Mouse (Mus musculus) limb, embryonic 15.5 days (tissue): ENCODE data around the gene Misp. TPM values are rescaled to one million over a fixed set of nuclear protein-coding genes. Genes with fewer than 3 reads are reported as not detected.

Source experiments
- ATAC-seq: fragments of 200-750 bp; cut with Nextera tagmentation; 2 replicates; pipeline ENCODE4 v1.8.0; 2017; ENCODE audit warnings: low read depth, moderate TSS enrichment; ENCODE audit not compliant: insufficient number of reproducible peaks, low FRiP score, low TSS enrichment
- H3K27ac ChIP-seq: fragments of 300-500 bp; sonication (generic); 2 replicates; pipeline ENCODE4 v1.5.1; 2015; ENCODE audit warnings: moderate library complexity, mild to moderate bottlenecking, inconsistent platforms
- H3K27me3 ChIP-seq: fragments of 300-500 bp; sonication (generic); 2 replicates; pipeline ENCODE4 v1.6.1; 2015; ENCODE audit warnings: inconsistent platforms
- H3K36me3 ChIP-seq: fragments of 300-500 bp; sonication (generic); 2 replicates; pipeline ENCODE4 v1.6.1; 2015; ENCODE audit warnings: inconsistent platforms
- H3K4me1 ChIP-seq: fragments of 300-500 bp; sonication (generic); 2 replicates; pipeline ENCODE4 v1.6.1; 2015; ENCODE audit warnings: inconsistent platforms
- H3K4me2 ChIP-seq: fragments of 300-500 bp; sonication (generic); 2 replicates; pipeline ENCODE4 v1.6.1; 2015; ENCODE audit warnings: mild to moderate bottlenecking, inconsistent platforms
- H3K4me3 ChIP-seq: fragments of 300-500 bp; sonication (generic); 2 replicates; pipeline ENCODE4 v1.5.1; 2015; ENCODE audit warnings: mild to moderate bottlenecking, inconsistent platforms
- H3K9ac ChIP-seq: fragments of 300-500 bp; sonication (generic); 2 replicates; pipeline ENCODE4 v1.6.1; 2015; ENCODE audit warnings: inconsistent platforms
- H3K9me3 ChIP-seq: fragments of 300-500 bp; sonication (generic); 2 replicates; pipeline ENCODE4 v1.6.1; 2016; ENCODE audit warnings: inconsistent platforms
- WGBS: fragments of 180-500 bp; shearing (Covaris S2); methylation state at CpG from one replicate; pipeline ENCODE4 v1.1.7; 2015; 5-methylcytosine and 5-hydroxymethylcytosine counted together
- polyA plus RNA-seq: library from polyadenylated mRNA; unstranded; fragments of >200 nt; fragmentation: Nextera tagmentation; extraction: Ambion mirVana; gene quantifications from 2 replicates; pipeline ENCODE4 v1.2.1, GENCODE M21; 2015

Misp gene
- polyA plus RNA-seq, 1 experiment from 2014 or later = 1.6 TPM

DNA sequence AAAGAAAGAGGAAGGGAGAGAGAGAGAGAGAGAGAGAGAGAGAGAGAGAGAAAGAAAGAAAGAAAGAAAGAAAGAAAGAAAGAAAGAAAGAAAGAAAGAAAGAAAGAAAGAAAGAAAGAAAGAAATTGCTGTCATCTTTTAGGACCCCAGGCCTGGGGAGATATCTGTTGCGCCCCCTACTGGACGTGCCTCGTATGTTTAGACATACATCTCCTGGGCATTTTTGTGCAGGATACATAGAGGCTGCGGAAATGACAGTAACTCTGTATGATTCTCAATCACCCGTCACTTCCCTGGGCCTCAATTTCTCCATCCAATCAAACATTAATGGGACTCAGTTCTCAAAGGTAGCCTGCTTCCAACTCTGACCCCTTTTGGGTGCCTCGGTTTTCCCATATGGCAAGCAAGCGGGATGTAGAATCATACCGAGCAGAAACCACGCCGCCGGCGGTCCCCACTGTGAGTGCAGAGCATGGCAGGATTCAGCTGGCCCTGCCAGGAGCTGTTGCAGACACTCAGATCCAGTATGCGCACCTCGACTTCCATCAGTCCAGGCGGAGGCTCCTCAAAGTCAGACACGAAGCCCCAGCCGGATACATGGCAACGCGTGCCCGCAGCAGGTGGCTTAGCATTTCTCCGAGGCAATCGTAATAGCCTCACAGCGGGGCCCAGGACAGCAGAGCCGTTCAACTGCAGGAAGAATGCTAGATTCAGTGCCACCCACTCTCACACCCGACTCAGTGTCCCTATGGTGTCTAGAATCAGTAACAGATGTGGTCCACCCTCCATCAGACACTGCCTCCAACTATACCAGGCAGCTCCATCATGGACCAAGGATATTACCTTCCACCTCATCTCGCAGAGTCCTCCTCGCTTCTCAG, 36.6 kb upstream of the Misp start:
- Histone ChIP-seq H3K27ac (no peak overlapping the region), H3K27me3 (peaks cover 29% of the 10 kb centered on the region), H3K9me3 (no peaks in the 10 kb centered on the region), H3K4me1 (peaks cover 23% of the 10 kb centered on the region), H3K4me3 (no peak overlapping the region), H3K9ac (no peak overlapping the region), H3K36me3 (no peaks in the 10 kb centered on the region), H3K4me2 (no peak overlapping the region)
- ATAC-seq = no peak
- 36% methylated on average over 27 of the region's 27 CpGs for WGBS

DNA sequence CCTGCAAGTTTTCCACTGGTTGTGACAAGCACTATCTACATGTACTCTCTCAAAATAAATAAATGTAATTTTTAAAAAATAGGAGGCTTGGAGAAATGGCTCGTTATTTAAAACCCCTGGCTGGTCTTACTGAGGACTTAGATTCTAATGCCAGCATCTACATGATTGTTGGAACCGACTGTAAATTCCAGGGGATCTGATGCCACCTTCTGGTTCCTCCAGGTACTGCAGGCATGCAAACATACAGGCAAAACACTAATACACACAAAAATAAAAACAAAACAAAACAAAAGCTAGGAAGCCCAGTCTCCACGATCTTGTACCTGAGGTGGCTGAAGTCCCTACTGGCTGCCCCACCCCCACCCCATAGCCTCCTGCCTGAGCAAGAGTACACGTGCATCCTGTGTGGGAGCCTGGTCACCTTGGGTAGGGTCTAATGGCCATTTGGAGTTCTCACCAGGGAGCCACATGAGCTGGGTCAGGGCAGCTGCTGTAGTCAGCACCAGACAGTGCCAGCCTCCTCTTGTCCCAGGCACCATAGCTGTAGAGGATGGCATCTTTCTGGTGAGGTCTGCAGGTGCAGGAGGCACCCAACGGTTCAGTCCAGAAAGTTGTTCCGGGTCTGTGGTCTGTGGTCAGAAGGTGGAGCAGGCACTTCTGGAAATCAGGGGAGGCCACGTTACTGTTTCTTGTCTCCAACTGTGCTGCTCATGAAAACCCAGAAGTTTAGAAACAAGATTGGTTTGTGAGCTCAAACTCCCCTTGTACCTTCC, 32.2 kb upstream of the Misp start:
- no peaks in the 10 kb centered on the region for H3K9me3 ChIP-seq
- H3K4me3 ChIP-seq = no peak overlapping the region
- 34% methylated on average over 7 of the region's 7 CpGs for WGBS
- H3K4me2 ChIP-seq = no peak overlapping the region
- ATAC-seq = no peak
- peaks cover 4% of the 10 kb centered on the region; the same call in 1 of the 2 replicates for H3K4me1 ChIP-seq
- H3K27me3 ChIP-seq = peaks cover 8% of the 10 kb centered on the region
- no peak overlapping the region for H3K9ac ChIP-seq
- no peak overlapping the region for H3K27ac ChIP-seq
- H3K36me3 ChIP-seq = no peaks in the 10 kb centered on the region

DNA sequence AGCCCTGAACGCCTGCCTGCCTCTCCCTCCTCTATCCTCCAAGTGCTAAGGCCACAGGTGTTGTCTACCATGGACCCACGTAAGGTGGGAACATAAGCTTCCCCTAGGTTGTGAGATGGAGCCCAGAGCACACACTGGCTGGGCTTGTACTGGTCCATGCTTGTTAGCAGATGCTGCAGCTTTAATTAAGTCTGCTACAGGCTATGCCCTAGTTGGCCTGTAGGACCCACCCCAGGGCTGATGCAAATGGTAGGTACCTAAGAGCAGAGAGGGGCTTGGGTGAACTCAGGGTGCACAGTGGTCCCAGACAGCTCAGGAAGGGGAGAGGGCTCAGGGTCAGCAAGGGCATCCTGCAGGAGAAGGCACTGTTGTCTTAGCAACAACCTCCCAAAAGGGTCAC, 31.2 kb upstream of the Misp start:
- Histone ChIP-seq H3K36me3 (no peaks in the 10 kb centered on the region), H3K4me2 (no peak overlapping the region), H3K27ac (no peak overlapping the region), H3K4me1 (peaks cover 14% of the 10 kb centered on the region), H3K9me3 (no peaks in the 10 kb centered on the region), H3K27me3 (peaks cover 3% of the 10 kb centered on the region), H3K9ac (no peak overlapping the region), H3K4me3 (no peak overlapping the region)
- ATAC-seq = no peak
- 66% methylated on average over 2 of the region's 2 CpGs for WGBS

DNA sequence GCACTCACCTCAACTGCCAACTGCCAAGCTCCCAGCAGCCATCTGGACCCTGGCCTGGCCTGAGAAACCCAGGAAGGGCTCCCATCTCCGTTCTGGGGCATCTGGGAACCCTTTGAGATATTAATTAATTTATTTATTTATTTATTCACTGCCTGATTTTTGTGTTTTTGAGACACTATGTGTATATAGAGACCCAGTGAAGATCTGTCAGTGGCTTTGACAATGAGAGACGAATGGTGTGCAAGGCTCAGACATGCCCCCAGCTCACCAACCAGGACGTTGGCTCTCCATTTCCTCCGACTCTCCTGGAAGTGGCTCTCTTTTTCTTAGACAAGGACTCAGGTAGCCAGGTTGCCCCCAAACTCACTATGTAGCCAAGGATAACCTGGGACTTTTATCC, 29.9 kb upstream of the Misp start, which contains the start of gene Prss57:
Gene Prss57 (minus strand): TSS at position 101 of the 400 bp plus-strand sequence.
- no peaks in the 10 kb centered on the region for H3K27me3 ChIP-seq
- no peaks in the 10 kb centered on the region for H3K36me3 ChIP-seq
- ATAC-seq = no peak
- H3K9me3 ChIP-seq = no peaks in the 10 kb centered on the region
- no peak within 1 kb of the TSS for H3K9ac ChIP-seq
- H3K27ac ChIP-seq = no peak within 1 kb of the TSS
- 79% methylated on average over 4 of the region's 4 CpGs for WGBS
- peaks cover 22% of the 10 kb centered on the region for H3K4me1 ChIP-seq
- no peak within 1 kb of the TSS for H3K4me3 ChIP-seq
- no peak within 1 kb of the TSS for H3K4me2 ChIP-seq

DNA sequence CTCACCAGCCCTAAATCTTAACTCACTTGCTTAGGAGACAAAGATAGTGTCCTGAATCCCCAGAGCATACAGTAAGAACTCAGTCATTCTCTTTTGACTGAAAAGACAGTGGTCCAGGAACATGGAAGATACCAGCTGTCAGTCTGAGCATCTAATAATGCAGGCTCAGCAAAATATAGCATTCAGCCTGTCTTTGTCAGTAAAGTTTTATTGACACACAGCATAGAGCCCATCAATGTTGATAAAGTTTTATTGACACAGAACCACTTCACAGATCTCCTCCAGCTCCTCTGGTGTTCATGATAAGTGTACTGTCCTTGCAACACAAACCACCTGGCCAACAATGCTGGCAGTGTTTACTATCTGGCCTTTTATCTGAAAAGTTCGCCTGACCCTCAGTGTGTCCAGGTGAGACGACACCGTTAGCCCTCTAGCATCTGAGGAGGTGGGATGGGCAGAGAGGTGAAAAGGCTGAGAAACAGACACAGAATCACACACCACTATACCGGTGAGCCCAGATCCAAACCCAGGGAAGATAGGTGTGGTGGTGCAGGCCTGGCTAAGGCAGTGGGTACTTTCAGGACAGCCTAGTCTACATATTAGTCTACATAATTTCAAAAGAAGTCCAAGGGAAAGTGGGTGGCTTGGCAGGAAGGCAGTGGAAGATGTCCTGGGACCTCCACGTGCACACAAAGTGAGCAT, 28.3 kb upstream of the Misp start:
- 0 out of 2 replicates have a peak overlapping the region, but pooled peaks have one; percentile 96 for H3K4me3 ChIP-seq
- no peak overlapping the region for H3K4me2 ChIP-seq
- no peak for ATAC-seq
- 84% methylated on average over 5 of the region's 5 CpGs for WGBS
- peaks cover 31% of the 10 kb centered on the region for H3K4me1 ChIP-seq
- no peaks in the 10 kb centered on the region for H3K36me3 ChIP-seq
- no peak overlapping the region for H3K27ac ChIP-seq
- H3K9ac ChIP-seq = no peak overlapping the region
- H3K9me3 ChIP-seq = no peaks in the 10 kb centered on the region
- no peaks in the 10 kb centered on the region for H3K27me3 ChIP-seq

DNA sequence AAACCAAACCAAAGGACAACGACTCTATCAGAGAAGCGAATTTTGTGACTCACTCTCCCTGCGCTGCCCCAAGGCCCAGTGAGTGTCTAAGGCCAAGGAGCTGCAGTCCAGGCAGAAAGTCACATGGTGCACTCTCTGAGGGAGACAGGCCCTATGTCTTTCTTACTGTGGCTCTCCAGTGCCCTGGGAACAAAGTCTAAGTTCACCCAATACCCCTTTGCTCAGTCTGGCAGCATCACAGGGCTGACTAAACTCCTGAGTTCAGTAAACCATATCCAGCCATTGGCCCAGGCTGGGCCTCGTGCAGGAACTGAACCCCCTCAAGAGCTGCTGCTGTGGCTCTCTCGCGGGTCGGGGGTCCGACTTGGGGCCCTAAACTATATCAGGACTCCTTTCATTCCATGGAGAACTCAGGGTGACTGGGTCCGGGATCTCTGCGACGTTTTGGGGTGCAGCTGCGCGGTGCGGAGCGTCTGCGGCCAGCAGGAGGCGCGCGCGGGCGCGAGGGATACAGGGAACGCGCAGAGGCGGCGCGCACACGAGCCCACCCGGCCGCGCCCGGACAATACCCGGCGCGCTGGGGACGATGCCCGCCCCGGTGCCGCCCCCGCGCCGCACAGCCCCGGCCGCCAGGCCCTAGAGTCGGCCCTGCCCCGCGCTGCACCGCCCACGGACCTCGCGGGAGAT, 27.6 kb upstream of the Misp start, which contains the start of gene Palm:
Gene Palm (plus strand): TSS at position 522 of the 687 bp plus-strand sequence.
- H3K4me3 ChIP-seq = peak within 1 kb of the TSS; percentile 96
- H3K27ac ChIP-seq = peak within 1 kb of the TSS; percentile 88
- H3K4me1 ChIP-seq = peaks cover 31% of the 10 kb centered on the region
- peak; percentile 59; the same call in 1 of the 2 replicates for ATAC-seq
- no peaks in the 10 kb centered on the region for H3K36me3 ChIP-seq
- H3K27me3 ChIP-seq = no peaks in the 10 kb centered on the region
- H3K4me2 ChIP-seq = peak within 1 kb of the TSS; percentile 89
- no peaks in the 10 kb centered on the region for H3K9me3 ChIP-seq
- H3K9ac ChIP-seq = peak within 1 kb of the TSS; percentile 94
- 6% methylated on average over 51 of the region's 51 CpGs for WGBS

DNA sequence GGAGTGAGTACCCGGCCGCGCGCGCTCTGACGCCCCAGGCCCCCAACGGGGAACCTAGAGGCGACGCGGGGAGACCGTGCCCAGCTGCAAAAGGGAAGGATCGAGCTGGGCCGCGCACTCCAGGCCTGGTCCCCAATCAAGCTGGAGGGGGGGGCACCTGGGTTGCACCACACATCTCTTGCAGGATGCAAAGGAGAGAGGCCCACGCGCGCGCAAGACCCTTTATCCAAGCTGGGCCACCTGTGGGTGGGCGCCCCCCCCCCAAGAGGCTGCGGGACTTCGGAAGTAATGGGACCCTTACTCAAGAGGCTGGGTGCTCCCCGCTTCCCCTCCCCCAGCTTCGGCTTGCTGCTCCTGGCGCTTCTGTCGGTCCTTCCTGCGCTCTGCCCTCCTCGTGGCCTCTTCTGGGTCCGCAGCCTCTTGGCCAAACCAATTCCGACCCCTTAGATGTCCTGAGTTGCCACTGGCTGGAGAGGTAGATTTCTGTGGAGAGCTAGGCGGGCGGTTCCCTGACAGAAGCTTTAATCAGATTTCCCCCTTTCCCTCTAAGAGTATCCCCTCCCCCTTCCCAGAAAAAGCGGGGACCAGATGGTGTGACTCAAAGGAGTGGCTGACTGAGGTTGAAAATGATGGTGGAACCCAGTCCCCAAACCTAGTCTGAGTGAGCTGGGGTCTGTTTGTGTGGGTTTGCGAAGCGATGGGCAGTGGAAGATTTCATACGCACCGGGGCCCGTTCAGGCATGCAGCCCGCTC, 26.9 kb upstream of the Misp start:
- WGBS = 1% methylated on average over 38 of the region's 38 CpGs
- ATAC-seq = 0 out of 2 replicates have a peak, but pooled peaks have one; percentile 9
- Histone ChIP-seq H3K4me1 (peaks cover 31% of the 10 kb centered on the region), H3K36me3 (no peaks in the 10 kb centered on the region), H3K9me3 (no peaks in the 10 kb centered on the region), H3K27me3 (no peaks in the 10 kb centered on the region), H3K9ac (peak overlapping the region; percentile 94), H3K4me2 (peak overlapping the region; percentile 89), H3K4me3 (peak overlapping the region; percentile 96), H3K27ac (peak overlapping the region; percentile 88)

DNA sequence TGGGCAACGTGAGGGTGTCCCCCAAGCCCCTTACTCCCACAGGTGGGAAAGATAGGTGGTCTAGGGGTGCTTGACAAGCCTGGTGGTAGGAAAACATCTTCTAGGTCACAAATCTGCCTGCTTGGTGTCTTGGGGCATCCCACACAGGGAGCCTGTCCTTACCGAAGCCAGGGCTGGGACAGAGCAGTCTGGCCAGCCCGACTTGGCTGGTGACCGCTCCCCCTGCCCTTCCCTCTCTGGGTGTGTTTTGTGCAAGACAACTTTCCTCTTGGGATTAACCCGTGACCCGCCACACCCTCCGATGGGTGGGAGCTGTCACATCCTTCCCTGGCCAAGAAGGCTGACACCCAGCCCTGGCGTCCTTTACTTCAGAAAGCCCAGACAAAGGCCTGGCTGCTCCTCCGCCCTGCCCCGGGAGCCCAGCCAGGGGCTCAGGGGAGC, 26.3 kb upstream of the Misp start:
- Histone ChIP-seq H3K4me1 (peaks cover 31% of the 10 kb centered on the region), H3K36me3 (no peaks in the 10 kb centered on the region), H3K4me3 (peak overlapping the region; percentile 96), H3K9me3 (no peaks in the 10 kb centered on the region), H3K27ac (peak overlapping the region; percentile 88), H3K9ac (peak overlapping the region; percentile 94), H3K4me2 (peak overlapping the region; percentile 89), H3K27me3 (no peaks in the 10 kb centered on the region)
- ATAC-seq = 0 out of 2 replicates have a peak, but pooled peaks have one; percentile 22
- WGBS = 10% methylated on average over 10 of the region's 10 CpGs

DNA sequence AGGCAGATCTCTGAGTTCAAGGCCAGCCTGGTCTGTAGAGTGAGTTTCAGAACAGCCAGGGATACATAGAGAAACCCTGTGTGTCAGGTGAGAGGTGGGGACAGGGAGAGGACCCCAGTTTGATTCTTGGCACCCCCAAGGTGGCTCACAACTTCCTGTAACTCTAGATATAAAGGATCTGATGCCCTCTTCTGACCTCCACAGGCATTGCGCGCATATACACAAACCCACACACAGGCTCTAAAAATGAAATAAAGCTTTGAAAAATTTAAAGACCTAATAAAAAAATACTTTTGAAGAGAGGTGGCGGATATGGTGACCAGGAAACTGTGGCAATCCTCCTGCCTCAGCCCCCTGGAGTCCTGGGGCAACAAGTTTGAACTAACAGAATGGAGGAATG, 24.9 kb upstream of the Misp start:
- Histone ChIP-seq H3K36me3 (no peaks in the 10 kb centered on the region), H3K27me3 (no peaks in the 10 kb centered on the region), H3K9me3 (no peaks in the 10 kb centered on the region), H3K4me1 (peaks cover 31% of the 10 kb centered on the region), H3K9ac (no peak overlapping the region), H3K27ac (no peak overlapping the region), H3K4me2 (no peak overlapping the region), H3K4me3 (no peak overlapping the region)
- 89% methylated on average over 3 of the region's 3 CpGs for WGBS
- no peak for ATAC-seq

DNA sequence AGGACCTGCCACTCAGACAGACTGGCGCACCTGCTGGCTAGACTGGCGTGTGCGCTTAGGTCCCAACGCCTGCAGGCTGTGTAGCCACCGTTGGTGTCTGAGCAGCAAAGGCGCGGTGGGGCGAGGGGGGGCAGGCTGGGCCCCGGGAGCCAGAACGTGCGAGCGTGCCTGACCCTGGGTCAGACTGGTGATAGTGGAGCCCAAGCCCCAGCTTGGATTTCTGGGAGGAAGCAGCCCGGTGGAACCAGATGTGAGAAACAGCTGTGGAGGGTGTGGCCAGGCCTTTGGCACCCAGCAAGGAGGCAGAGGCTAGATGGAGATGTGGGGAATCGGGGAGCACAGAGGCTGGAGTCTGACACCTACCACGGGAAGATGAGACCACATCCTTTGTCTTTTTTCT, 23.5 kb upstream of the Misp start:
- Histone ChIP-seq H3K36me3 (no peaks in the 10 kb centered on the region), H3K4me2 (no peak overlapping the region), H3K4me1 (peaks cover 37% of the 10 kb centered on the region), H3K4me3 (no peak overlapping the region), H3K9me3 (no peaks in the 10 kb centered on the region), H3K9ac (no peak overlapping the region), H3K27me3 (no peaks in the 10 kb centered on the region), H3K27ac (peak overlapping the region; percentile 13; the same call in 1 of the 2 replicates)
- ATAC-seq = no peak
- WGBS = 29% methylated on average over 15 of the region's 15 CpGs
